ENCODE assay signal across 8 mouse cellular contexts in genomic region chr2:154646634-154647033, GRCm38 (mm10). TPM values are rescaled to one million over a fixed set of nuclear protein-coding genes. Genes with fewer than 3 reads are reported as not detected.
DNase-seq lines count a peak whose midpoint lies in the region; ATAC-seq and TF ChIP-seq lines count a peak whose summit lies in the region.

No protein-coding gene starts in this region.

- no peak overlapping the region for H3K4me2 ChIP-seq in liver, postnatal 0 days (ENCODE audit: low read depth, low read length)

- peak; percentile 17 for DNase-seq in embryo, embryonic 11 days
- no peak for DNase-seq in embryo, embryonic 10 days (ENCODE audit: low spot score)
- no peak for DNase-seq in lung, adult 2 months
- DNase-seq in lung, adult 18-20 months, result no peak
- DNase-seq in ZHBTc4 (ENCODE audit: low read depth, low spot score), result peak; percentile 74
- no peak for DNase-seq in liver, postnatal 0 days
- DNase-seq in c-Kit-positive CD71-positive TER-119-positive erythroid progenitor cells, embryonic 14.5 days (ENCODE audit: low spot score), result no peak
- DNase-seq in frontal cortex, postnatal 10 days (ENCODE audit: low spot score in 2 of 2), result no peak

- H3K4me1 ChIP-seq in lung, adult 2 months (ENCODE audit: control insufficient read depth, insufficient read depth, low read length), result no peaks in the 10 kb centered on the region
- H3K4me1 ChIP-seq in liver, postnatal 0 days (ENCODE audit: insufficient read depth), result no peaks in the 10 kb centered on the region

- peaks cover 4% of the 10 kb centered on the region for H3K36me3 ChIP-seq in liver, postnatal 0 days (replicated peaks; ENCODE audit: insufficient read depth, low read length)

- TF ChIP-seq CTCF in lung, adult 2 months (IDR thresholded peaks at IDR 0.05; ENCODE audit: insufficient read depth, low read length), result peak; percentile 29; the same call in 1 of the 2 replicates
- TF ChIP-seq CTCF in liver, postnatal 0 days (IDR thresholded peaks at IDR 0.05; ENCODE audit: low read depth), result peak; percentile 64

- H3K4me3 ChIP-seq in lung, adult 2 months (replicated peaks; ENCODE audit: extremely low read depth, low read depth, low read length), result no peak overlapping the region
- no peak overlapping the region for H3K4me3 ChIP-seq in liver, postnatal 0 days (ENCODE audit: low read depth, low read length)

- ATAC-seq in liver, postnatal 0 days, result peak; percentile 49

- whole genome bisulfite sequencing in lung, adult 2 months, result 78% methylated on average over 5 of the region's 5 CpGs
- WGBS in liver, postnatal 0 days (ENCODE audit: insufficient replicate concordance), result 77% methylated on average over 5 of the region's 5 CpGs

- TF ChIP-seq POLR2A in lung, adult 2 months (IDR thresholded peaks at IDR 0.05; ENCODE audit: borderline replicate concordance, extremely low read depth, low read depth, low read length), result no peak

- H3K27me3 ChIP-seq in liver, postnatal 0 days (ENCODE audit: insufficient read depth, low read length), result no peaks in the 10 kb centered on the region

- no peak overlapping the region for H3K27ac ChIP-seq in liver, postnatal 0 days (ENCODE audit: low read depth)

- H3K9ac ChIP-seq in liver, postnatal 0 days (replicated peaks), result no peak overlapping the region

- H3K9me3 ChIP-seq in liver, postnatal 0 days (ENCODE audit: low read length), result no peaks in the 10 kb centered on the region

- no peak for TF ChIP-seq EP300 in liver, postnatal 0 days (IDR thresholded peaks at IDR 0.05; ENCODE audit: low read depth)

RNA-seq across cellular contexts. Expression of gene Chmp4b, which starts 4.9 kb away (rescaled TPM):
- polyA plus RNA-seq in lung, adult 2 months (2012; rRNA removed), result 83.4 and 103 TPM in 2 replicates
- polyA plus RNA-seq in liver, postnatal 0 days (2015; fragmentation: Nextera tagmentation; extraction: Ambion mirVana), result 11.9 and 13.1 TPM in 2 replicates

RNA-seq across cellular contexts. Expression of gene 4930519P11Rik, which starts 33.4 kb away (rescaled TPM):
- 0.53 and 1.4 TPM in 2 replicates for polyA plus RNA-seq in lung, adult 2 months (2012; rRNA removed)
- polyA plus RNA-seq in liver, postnatal 0 days (2015; fragmentation: Nextera tagmentation; extraction: Ambion mirVana), result 0.40 and 0.45 TPM in 2 replicates

RNA-seq across cellular contexts. Expression of gene Zfp341, which starts 33.5 kb away (rescaled TPM):
- 5.8 and 6.8 TPM in 2 replicates for polyA plus RNA-seq in lung, adult 2 months (2012; rRNA removed)
- polyA plus RNA-seq in liver, postnatal 0 days (2015; fragmentation: Nextera tagmentation; extraction: Ambion mirVana), result 0.75 and 0.85 TPM in 2 replicates

RNA-seq across cellular contexts. Expression of gene Pxmp4, which starts 43.1 kb away (rescaled TPM):
- polyA plus RNA-seq in lung, adult 2 months (2012; rRNA removed), result 40.8 and 41.3 TPM in 2 replicates
- 64.2 and 68.5 TPM in 2 replicates for polyA plus RNA-seq in liver, postnatal 0 days (2015; fragmentation: Nextera tagmentation; extraction: Ambion mirVana)

Comparison
In these comparisons a context has a peak if more than half of its experiments do, and no peak if none do; other contexts are left out.
1. DNase-seq: peak in embryo, embryonic 11 days (single experiment) and ZHBTc4 (single experiment); none in embryo, embryonic 10 days (single experiment), lung, adult 2 months (single experiment), lung, adult 18-20 months (0 of 2), liver, postnatal 0 days (single experiment), c-Kit-positive CD71-positive TER-119-positive erythroid progenitor cells, embryonic 14.5 days (single experiment) and frontal cortex, postnatal 10 days (0 of 2).